Mouse (Mus musculus) thymus, adult 18-20 months (tissue): ENCODE results near the gene Allc.

ENCODE experiments used
- DNase-seq, 2 experiments: peaks; one replicate each; pipeline ENCODE4 v3.0.0; 2022; ENCODE audit warnings: mixed read lengths in 2 of 2

Allc gene

DNA sequence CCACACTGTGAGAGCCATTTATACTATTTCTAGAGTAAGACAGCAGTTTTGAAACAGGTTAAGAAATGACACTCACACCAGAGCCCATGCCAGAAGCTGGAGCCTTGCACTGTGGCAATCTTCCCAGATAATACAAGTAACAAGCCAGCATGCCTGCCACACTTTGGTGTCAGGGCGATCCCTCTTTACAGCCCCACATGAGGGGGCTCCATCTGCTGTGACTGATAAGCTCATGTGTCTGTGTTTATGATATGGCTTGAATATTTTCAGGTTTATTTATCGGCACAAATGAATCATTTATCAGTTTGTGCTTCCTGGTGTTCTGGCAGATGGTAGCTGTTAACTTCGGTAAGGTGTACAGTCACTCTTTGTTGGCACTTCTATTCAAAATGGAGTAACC lies 4.2 kb downstream of the Allc start:
- no peak for DNase-seq

DNA sequence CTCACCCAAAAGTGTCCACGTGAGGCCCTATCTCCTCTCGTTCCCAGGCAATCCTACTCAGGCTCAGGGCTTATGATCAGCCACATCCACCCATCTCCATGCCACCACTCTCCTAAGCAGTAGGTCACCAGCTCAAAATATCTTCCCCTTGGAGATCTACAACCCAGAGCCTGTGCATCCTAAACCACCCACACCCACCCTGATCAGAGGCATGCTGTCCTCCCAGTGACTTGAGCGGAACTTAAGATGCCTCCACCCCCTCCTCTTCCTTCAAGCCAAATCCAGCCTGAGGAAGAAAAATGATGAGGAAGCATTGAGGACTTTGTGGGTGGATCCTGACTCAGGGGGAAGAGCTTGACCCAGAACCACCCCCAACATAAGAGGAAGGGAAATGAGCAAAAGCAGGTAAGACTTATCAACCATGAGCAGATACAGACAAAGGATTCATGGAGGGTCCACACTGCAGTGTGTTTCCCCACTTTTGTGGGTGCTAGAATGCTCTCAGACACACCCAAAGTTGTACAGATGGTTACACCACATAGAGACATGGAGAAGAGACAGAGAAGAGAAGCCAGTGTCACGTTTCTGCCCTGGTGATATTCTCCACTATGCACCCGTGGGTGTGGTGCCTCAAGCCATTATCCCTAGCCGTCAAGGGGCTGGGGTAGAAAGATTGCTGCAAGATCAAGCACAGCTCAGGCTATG lies 6.8 kb downstream of the Allc start:
- DNase-seq, result no peak

DNA sequence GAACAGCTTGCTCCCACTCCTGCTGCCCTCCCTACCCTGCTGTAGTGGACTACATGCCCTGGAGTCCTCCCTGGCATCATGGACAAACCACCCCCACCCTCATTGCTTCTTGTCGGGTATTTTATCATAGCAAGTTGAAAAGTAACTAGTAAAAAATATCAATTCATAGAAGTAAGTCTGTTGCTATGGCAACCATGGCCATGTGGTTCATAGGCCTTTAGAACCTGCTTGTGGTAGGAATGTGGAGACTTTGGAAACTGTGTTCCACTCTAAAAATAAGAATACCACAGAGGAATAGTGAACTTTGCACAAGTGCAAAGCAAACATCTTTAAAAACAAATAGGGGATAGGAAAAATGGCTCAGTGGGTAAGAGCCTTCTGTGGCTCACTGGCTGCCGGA lies 10.1 kb downstream of the Allc start:
- no peak for DNase-seq

DNA sequence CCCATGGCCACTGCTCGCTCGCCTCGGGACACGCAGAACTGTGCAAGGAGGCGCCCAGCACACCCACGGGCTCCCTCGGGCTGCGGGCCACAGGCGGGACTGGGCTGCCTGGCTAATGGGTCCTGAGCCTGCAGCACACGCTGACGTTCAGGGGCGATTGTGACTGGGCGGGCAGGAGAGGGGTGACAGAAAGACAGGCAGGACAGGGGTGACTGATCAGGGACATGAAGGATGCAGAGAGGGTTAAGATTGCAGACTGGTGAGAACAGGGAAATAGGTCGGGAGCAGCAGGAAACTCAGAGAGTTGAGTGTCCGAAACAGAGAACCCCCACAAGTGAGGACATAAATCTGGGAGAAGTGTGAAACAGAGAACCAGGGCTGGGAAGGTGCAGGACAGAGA lies 30.0 kb downstream of the Allc start, which contains the start of gene Dcdc2c:
Dcdc2c (minus strand) TSS at position 101 of the 400 bp plus-strand sequence.
- DNase-seq, result no peak

DNA sequence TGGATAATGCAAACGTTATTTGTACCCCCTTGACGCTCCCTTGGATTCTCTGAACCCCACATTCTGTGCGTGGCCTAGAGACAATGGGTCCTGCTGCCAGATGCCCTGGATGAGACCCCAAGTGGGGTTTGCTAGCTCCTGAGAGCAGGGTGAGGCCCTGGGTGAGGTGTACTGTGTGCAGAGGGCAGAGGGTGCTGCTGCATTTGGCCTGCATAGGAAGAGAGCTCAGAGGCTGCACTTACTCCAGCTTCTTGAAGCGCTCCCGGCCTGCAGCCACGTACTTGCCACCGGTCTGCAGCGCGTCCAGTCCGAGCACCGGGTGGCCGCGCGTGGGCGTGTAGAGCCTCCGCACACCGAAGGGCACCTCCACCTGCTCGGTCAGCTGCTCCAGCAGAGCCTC lies 30.5 kb downstream of the Allc start:
- DNase-seq, result no peak

DNA sequence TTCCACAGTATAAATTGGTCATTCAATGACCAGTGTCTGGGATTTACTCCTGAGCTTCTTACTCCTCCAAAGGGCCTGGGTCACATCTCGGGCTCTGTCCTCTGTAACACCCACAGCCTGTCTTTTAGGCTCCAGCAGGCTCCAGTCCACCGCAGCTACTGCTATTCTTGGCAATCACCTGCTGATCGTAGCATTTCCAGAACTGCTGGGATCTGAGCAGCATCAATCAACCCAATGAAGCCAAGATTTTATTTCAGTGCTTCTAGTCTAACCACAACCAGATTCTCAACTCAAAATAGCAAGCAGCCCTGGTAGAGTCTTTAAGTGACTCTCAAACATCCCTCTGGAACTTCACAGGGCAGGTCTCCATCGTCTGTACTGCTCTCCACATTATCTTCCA lies 33.4 kb downstream of the Allc start:
- DNase-seq, result no peak

DNA sequence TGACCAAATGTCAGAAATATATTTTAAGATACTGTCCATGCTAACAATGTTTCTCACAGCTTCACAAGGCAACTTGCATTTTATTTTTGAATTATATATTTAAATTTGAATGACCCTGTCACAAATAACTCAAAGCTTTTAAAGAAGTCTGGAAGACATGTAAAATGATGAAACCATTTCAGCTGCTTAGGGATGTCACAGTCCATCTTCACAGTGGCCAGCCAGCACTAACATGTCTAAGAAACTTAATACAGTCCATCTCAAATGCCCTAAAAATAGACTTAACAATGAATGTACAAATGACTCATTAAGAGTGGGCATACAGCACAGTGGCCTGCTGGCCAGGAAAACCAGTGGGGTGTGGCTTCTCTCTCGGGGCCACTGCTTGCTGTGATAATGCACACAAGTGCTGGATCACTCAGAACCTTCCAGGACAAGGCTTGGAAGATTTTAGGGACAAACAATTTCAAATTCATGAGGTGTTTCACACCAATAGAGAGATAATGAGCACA lies 68.0 kb downstream of the Allc start:
- DNase-seq, result no peak

DNA sequence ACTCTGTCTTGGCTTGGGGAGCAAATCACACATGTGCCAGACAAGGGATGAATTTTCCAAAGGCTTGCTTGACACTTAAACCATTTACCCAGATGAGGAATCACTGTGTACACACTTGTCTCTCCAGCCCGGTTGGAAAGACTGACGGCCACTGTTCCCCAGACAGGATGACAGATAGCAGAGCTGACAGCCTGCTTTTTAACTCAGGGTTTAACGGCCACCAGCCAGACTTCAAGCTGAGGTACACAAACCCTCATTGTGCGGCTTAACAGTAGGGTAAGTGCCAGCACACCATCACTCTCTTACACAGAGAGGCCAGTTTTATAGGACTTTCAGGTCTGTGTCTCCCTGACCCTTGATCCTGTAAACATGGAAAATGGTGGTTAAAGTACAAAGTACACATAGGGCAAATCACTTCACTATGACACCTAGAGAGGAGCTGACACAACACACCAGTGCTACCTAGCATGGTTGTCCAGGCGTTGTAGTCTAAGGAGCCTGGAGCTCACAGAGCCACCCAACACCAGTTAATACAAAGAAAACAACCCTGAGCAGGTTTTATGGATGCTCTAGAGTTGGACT lies 72.5 kb downstream of the Allc start:
- no peak for DNase-seq
